Mouse (Mus musculus) CH12.LX (cell line): ENCODE data around the gene Dpy30. TPM values are rescaled to one million over a fixed set of nuclear protein-coding genes. Genes with fewer than 3 reads are reported as not detected.

Source experiments
- DNase-seq: peaks from one replicate; pipeline ENCODE4 v3.0.0-alpha.2; 2013; ENCODE audit errors: extremely low read depth
- H3K27ac ChIP-seq: 2 replicates; pipeline ENCODE4 v1.5.1; 2012; ENCODE audit warnings: low read depth, mild to moderate bottlenecking, control low read depth, moderate library complexity; ENCODE audit not compliant: insufficient read depth
- H3K27me3 ChIP-seq: replicated peaks from 2 replicates; pipeline ENCODE3; 2012; ENCODE audit warnings: inconsistent platforms
- H3K36me3 ChIP-seq, 2 experiments: replicated peaks in 1 of 2; 2 replicates each; pipeline versions ENCODE3 to v1.6.1; 2012; ENCODE audit warnings: inconsistent platforms in 1 of 2, low read length in 1 of 2, mild to moderate bottlenecking in 1 of 2, mixed read lengths in 1 of 2, moderate library complexity in 1 of 2; ENCODE audit not compliant: control insufficient read depth in 1 of 2, insufficient read depth in 1 of 2
- H3K4me1 ChIP-seq, 2 experiments: 2 replicates each; pipeline ENCODE4 v1.6.1; 2012; ENCODE audit warnings: inconsistent platforms in 1 of 2, moderate library complexity in 1 of 2; ENCODE audit not compliant: insufficient read depth in 2 of 2, control insufficient read depth in 1 of 2
- H3K4me2 ChIP-seq: 2 replicates; pipeline ENCODE4 v1.6.1; 2012; ENCODE audit warnings: low read depth, mild to moderate bottlenecking, control low read depth; ENCODE audit not compliant: poor library complexity, insufficient read depth, severe bottlenecking
- H3K4me3 ChIP-seq, 3 experiments: fragments of 150-350 bp in 1 of 3; sonication (generic) in 1 of 3; replicated peaks in 1 of 3; 2 replicates each; pipeline versions ENCODE3 to v1.5.1; 2011 to 2012; ENCODE audit warnings: low read depth in 2 of 3, low read length in 2 of 3, mild to moderate bottlenecking in 2 of 3, moderate library complexity in 2 of 3, control low read depth in 1 of 3, improper control_type of control experiment in 1 of 3, inconsistent platforms in 1 of 3, mixed read lengths in 1 of 3; ENCODE audit not compliant: poor library complexity in 1 of 3
- H3K79me2 ChIP-seq: replicated peaks from 2 replicates; pipeline ENCODE4 v1.6.1; 2012; ENCODE audit warnings: mild to moderate bottlenecking, moderate library complexity; ENCODE audit not compliant: control insufficient read depth, poor library complexity, insufficient read depth, severe bottlenecking; ENCODE audit errors: extremely low read depth
- H3K9ac ChIP-seq: 2 replicates; pipeline ENCODE4 v1.6.1; 2012; ENCODE audit warnings: low read depth, mild to moderate bottlenecking, control low read depth, moderate library complexity; ENCODE audit not compliant: insufficient read depth
- H3K9me3 ChIP-seq: replicated peaks from 2 replicates; pipeline ENCODE3; 2012; ENCODE audit warnings: low read length, inconsistent platforms, mixed read lengths
- BHLHE40 ChIP-seq: IDR thresholded peaks from 2 replicates; pipeline ENCODE4 v1.6.1; 2011; ENCODE audit warnings: mild to moderate bottlenecking, low read depth, low read length, improper control_type of control experiment
- CHD2 ChIP-seq: IDR thresholded peaks from 2 replicates; pipeline ENCODE4 v1.6.1; 2011; ENCODE audit warnings: low read length, improper control_type of control experiment
- CTCF ChIP-seq, 2 experiments: IDR thresholded peaks in 1 of 2; conservative IDR thresholded peaks in 1 of 2; 2 replicates each; pipeline ENCODE4 v1.5.1; 2011 to 2012; ENCODE audit warnings: low read depth in 2 of 2, low read length in 2 of 2, improper control_type of control experiment in 1 of 2, inconsistent platforms in 1 of 2, mild to moderate bottlenecking in 1 of 2, moderate library complexity in 1 of 2
- E2F4 ChIP-seq: IDR thresholded peaks from 2 replicates; pipeline ENCODE4 v1.6.1; 2011; ENCODE audit warnings: low read depth, low read length, improper control_type of control experiment; ENCODE audit not compliant: insufficient replicate concordance
- ELF1 ChIP-seq: IDR thresholded peaks from 2 replicates; pipeline ENCODE4 v1.6.1; 2014; ENCODE audit warnings: low read depth, mild to moderate bottlenecking, inconsistent platforms, low read length, improper control_type of control experiment
- EP300 ChIP-seq: IDR thresholded peaks from 2 replicates; pipeline ENCODE4 v1.6.1; 2011; ENCODE audit warnings: low read length, improper control_type of control experiment
- ETS1 ChIP-seq: conservative IDR thresholded peaks from 2 replicates; pipeline ENCODE4 v1.6.1; 2012; ENCODE audit warnings: low read depth, mild to moderate bottlenecking, inconsistent platforms, low read length, improper control_type of control experiment, moderate library complexity
- GABPA ChIP-seq: IDR thresholded peaks from 2 replicates; pipeline ENCODE4 v1.6.1; 2012; ENCODE audit warnings: low read depth, low read length, improper control_type of control experiment, inconsistent platforms; ENCODE audit not compliant: insufficient replicate concordance
- HCFC1 ChIP-seq: IDR thresholded peaks from 2 replicates; pipeline ENCODE4 v1.6.1; 2012; ENCODE audit warnings: low read depth, mild to moderate bottlenecking, inconsistent platforms, low read length, improper control_type of control experiment
- IRF4 ChIP-seq: IDR thresholded peaks from 2 replicates; pipeline ENCODE4 v1.6.1; 2014; ENCODE audit warnings: low read depth, mild to moderate bottlenecking, inconsistent platforms, low read length, improper control_type of control experiment
- JUN ChIP-seq: IDR thresholded peaks from 2 replicates; pipeline ENCODE4 v1.6.1; 2011; ENCODE audit warnings: low read depth, mild to moderate bottlenecking, low read length, improper control_type of control experiment, moderate library complexity; ENCODE audit not compliant: insufficient read depth
- JUND ChIP-seq: conservative IDR thresholded peaks from 2 replicates; pipeline ENCODE4 v1.6.1; 2011; ENCODE audit warnings: low read depth, low read length, improper control_type of control experiment
- KAT2A ChIP-seq: IDR thresholded peaks from 2 replicates; pipeline ENCODE4 v1.6.1; 2012; ENCODE audit warnings: low read length, improper control_type of control experiment, inconsistent platforms; ENCODE audit not compliant: insufficient replicate concordance
- MAFK ChIP-seq: IDR thresholded peaks from 2 replicates; pipeline ENCODE4 v1.6.1; 2011; ENCODE audit warnings: low read length, improper control_type of control experiment; ENCODE audit not compliant: insufficient replicate concordance
- MAX ChIP-seq: IDR thresholded peaks from 2 replicates; pipeline ENCODE4 v1.6.1; 2011; ENCODE audit warnings: low read length, improper control_type of control experiment
- MAZ ChIP-seq: IDR thresholded peaks from 2 replicates; pipeline ENCODE4 v1.6.1; 2012; ENCODE audit warnings: low read depth, mild to moderate bottlenecking, inconsistent platforms, low read length, improper control_type of control experiment, moderate library complexity
- MEF2A ChIP-seq: IDR thresholded peaks from 2 replicates; pipeline ENCODE4 v1.6.1; 2014; ENCODE audit warnings: low read depth, mild to moderate bottlenecking, inconsistent platforms, low read length, improper control_type of control experiment, borderline replicate concordance
- MYC ChIP-seq: IDR thresholded peaks from 2 replicates; pipeline ENCODE4 v1.6.1; 2011; ENCODE audit warnings: low read depth, mild to moderate bottlenecking, improper control_type of control experiment, low read length
- NELFE ChIP-seq: IDR thresholded peaks from 2 replicates; pipeline ENCODE4 v1.6.1; 2011; ENCODE audit warnings: low read depth, low read length, improper control_type of control experiment
- NRF1 ChIP-seq: IDR thresholded peaks from 2 replicates; pipeline ENCODE4 v1.6.1; 2014; ENCODE audit warnings: low read depth, mild to moderate bottlenecking, inconsistent platforms, low read length, improper control_type of control experiment, moderate library complexity
- PAX5 ChIP-seq: IDR thresholded peaks from 2 replicates; pipeline ENCODE4 v1.6.1; 2012; ENCODE audit warnings: low read length, inconsistent platforms, mixed read lengths
- POLR2A ChIP-seq: IDR thresholded peaks from 2 replicates; pipeline ENCODE4 v1.6.1; 2011; ENCODE audit warnings: low read depth, mild to moderate bottlenecking, improper control_type of control experiment, low read length
- RCOR1 ChIP-seq: conservative IDR thresholded peaks from 2 replicates; pipeline ENCODE4 v1.6.1; 2012; ENCODE audit warnings: low read depth, mild to moderate bottlenecking, inconsistent platforms, low read length, improper control_type of control experiment
- SIN3A ChIP-seq: IDR thresholded peaks from 2 replicates; pipeline ENCODE4 v1.6.1; 2012; ENCODE audit warnings: low read length, improper control_type of control experiment, inconsistent platforms
- SMC3 ChIP-seq: IDR thresholded peaks from 2 replicates; pipeline ENCODE4 v1.6.1; 2011; ENCODE audit warnings: low read depth, low read length, improper control_type of control experiment
- TBP ChIP-seq: conservative IDR thresholded peaks from 2 replicates; pipeline ENCODE4 v1.6.1; 2011; ENCODE audit warnings: low read depth, low read length, improper control_type of control experiment
- USF1 ChIP-seq: IDR thresholded peaks from 2 replicates; pipeline ENCODE4 v1.6.1; 2014; ENCODE audit warnings: low read depth, mild to moderate bottlenecking, inconsistent platforms, low read length, improper control_type of control experiment
- USF2 ChIP-seq: conservative IDR thresholded peaks from 2 replicates; pipeline ENCODE4 v1.6.1; 2011; ENCODE audit warnings: low read depth, low read length, improper control_type of control experiment
- ZC3H11A ChIP-seq: IDR thresholded peaks from 2 replicates; pipeline ENCODE4 v1.6.1; 2012; ENCODE audit warnings: low read depth, mild to moderate bottlenecking, inconsistent platforms, low read length, improper control_type of control experiment
- ZMIZ1 ChIP-seq: IDR thresholded peaks from 2 replicates; pipeline ENCODE4 v1.6.1; 2012; ENCODE audit warnings: low read depth, mild to moderate bottlenecking, inconsistent platforms, low read length, improper control_type of control experiment
- ZNF384 ChIP-seq: IDR thresholded peaks from 2 replicates; pipeline ENCODE4 v1.6.1; 2012; ENCODE audit warnings: low read depth, low read length, improper control_type of control experiment, inconsistent platforms
- dilution Hi-C: fragments of 300-500 bp; cut with MboI; formaldehyde crosslinking; loops from 2 replicates; pipeline ENCODE4 v1.14.3; 2020; ENCODE audit warnings: low sequenced_read_pairs; ENCODE audit not compliant: extremely low pct_unique_long_range_greater_than_20kb, extremely low pct_ligation_motif_present
- in situ Hi-C: fragments of 300-500 bp; cut with MboI; formaldehyde crosslinking; loops from 3 replicates; pipeline ENCODE4 v1.14.3; 2019; ENCODE audit warnings: low sequenced_read_pairs, low pct_ligation_motif_present, low pct_unique_long_range_greater_than_20kb, mixed read lengths
- polyA plus RNA-seq: library from polyadenylated mRNA; unstranded; fragments of >175 nt; gene quantifications from 2 replicates; pipeline ENCODE4 v1.2.1, GENCODE M21; 2012; ENCODE audit warnings: low read depth; ENCODE audit not compliant: insufficient read length
- total RNA-seq, 2 experiments: library from RNA; depleted of rRNA; stranded (reverse); fragments of 300-350 nt in 1 of 2; fragments of >200 nt in 1 of 2; gene quantifications; 2 replicates each; pipeline ENCODE4 v1.2.3; 2012 to 2014

The Dpy30 gene
- total and polyA plus RNA-seq, 3 experiments, result 66.7 to 244 (median 156) TPM

- Histone ChIP-seq H3K36me3 (peaks cover 0 to 15% of the 10 kb centered on the region in 2 experiments), H3K4me1 (peaks cover 3 to 38% of the 10 kb centered on the region in 2 experiments; a peak in 3 of 4 replicates), H3K4me2 (peak overlapping the region; percentile 88; the same call in 1 of the 2 replicates), H3K9me3 (no peaks in the 10 kb centered on the region), H3K79me2 (peaks cover 17% of the 10 kb centered on the region), H3K27ac (no peak overlapping the region), H3K4me3 (no peak overlapping the region), H3K27me3 (no peaks in the 10 kb centered on the region), H3K9ac (peak overlapping the region; percentile 25; the same call in 1 of the 2 replicates)
- no peak for DNase-seq
- in situ Hi-C loops (no loop called here), dilution Hi-C loops (no loop called here)
- TF ChIP-seq EP300, result no peak
- TF ChIP-seq ETS1, result no peak
- no peak for TF ChIP-seq MAZ
- TF ChIP-seq JUN, result no peak
Observed at GRCm38 (mm10) chr17:74341151-74341550, 17.4 kb upstream of the Dpy30 start.

GRCm38 (mm10) chr17:74338937-74339804 is 15.4 kb upstream of the Dpy30 start, which contains the start of gene Spast:
Gene Spast (plus strand): TSS chr17:74338987.
- Histone ChIP-seq H3K9ac (peak within 1 kb of the TSS; percentile 93), H3K9me3 (no peaks in the 10 kb centered on the region), H3K4me2 (peak within 1 kb of the TSS; percentile 92), H3K27ac (peak within 1 kb of the TSS; percentile 71), H3K36me3 (peaks cover 0 to 7% of the 10 kb centered on the region in 2 experiments), H3K4me3 (peak within 1 kb of the TSS; percentile 85 to 94 (median 90)), H3K79me2 (peaks cover 15% of the 10 kb centered on the region), H3K27me3 (no peaks in the 10 kb centered on the region), H3K4me1 (peaks cover 5 to 38% of the 10 kb centered on the region in 2 experiments; a peak in 3 of 4 replicates)
- in situ Hi-C loops (no loop called here), dilution Hi-C loops (no loop called here)
- peak; percentile 52 for DNase-seq
- TF ChIP-seq MYC, result no peak
- TF ChIP-seq PAX5, result no peak
- peak; percentile 56; the same call in 1 of the 2 replicates for TF ChIP-seq SIN3A
- peak; percentile 28; the same call in 1 of the 2 replicates for TF ChIP-seq NELFE
- no peak; the same call in 1 of the 2 replicates for TF ChIP-seq MEF2A
- no peak for TF ChIP-seq NRF1
- TF ChIP-seq JUND, result no peak
- no peak for TF ChIP-seq ELF1
- TF ChIP-seq CHD2, result no peak
- no peak for TF ChIP-seq GABPA
- no peak for TF ChIP-seq ZNF384
- TF ChIP-seq USF2, result no peak
- TF ChIP-seq BHLHE40, result 0 out of 2 replicates have a peak, but pooled peaks have one; percentile 24
- TF ChIP-seq HCFC1, result no peak
- no peak for TF ChIP-seq JUN
- peak; percentile 37; the same call in 1 of the 2 replicates for TF ChIP-seq POLR2A
- TF ChIP-seq USF1, result no peak
- no peak for TF ChIP-seq RCOR1
- TF ChIP-seq CTCF (conservative IDR thresholded peaks at IDR 0.05 in 1 of 2, IDR thresholded peaks at IDR 0.05 in 1 of 2; ENCODE audit: low read depth in 2 of 2, low read length in 2 of 2), result no peak
- no peak for TF ChIP-seq ZC3H11A
- TF ChIP-seq KAT2A, result no peak
- no peak for TF ChIP-seq MAX
- no peak for TF ChIP-seq MAFK
- peak; percentile 22; the same call in 1 of the 2 replicates for TF ChIP-seq ZMIZ1
- TF ChIP-seq EP300, result no peak
- no peak for TF ChIP-seq SMC3
- TF ChIP-seq MAZ, result no peak
- no peak for TF ChIP-seq TBP
- no peak for TF ChIP-seq E2F4
- 0 out of 2 replicates have a peak, but pooled peaks have one; percentile 10 for TF ChIP-seq IRF4
